Mouse (Mus musculus) midbrain, embryonic 12.5 days (tissue): Measurements from ENCODE around the gene Nfe2l3. TPM values are rescaled to one million over a fixed set of nuclear protein-coding genes. Genes with fewer than 3 reads are reported as not detected.

Experiments used
- ATAC-seq: fragments of 200-750 bp; cut with Nextera tagmentation; 2 replicates; pipeline ENCODE4 v1.8.0; 2017; ENCODE audit warnings: low read depth, moderate TSS enrichment, moderate library complexity; ENCODE audit not compliant: low FRiP score
- H3K27ac ChIP-seq: fragments of 300-500 bp; sonication (generic); replicated peaks from 2 replicates; pipeline ENCODE4 v1.5.1; 2016; ENCODE audit warnings: mild to moderate bottlenecking
- H3K27me3 ChIP-seq: fragments of 300-500 bp; sonication (generic); 2 replicates; pipeline ENCODE4 v1.6.1; 2016; ENCODE audit warnings: mild to moderate bottlenecking
- H3K36me3 ChIP-seq: fragments of 300-500 bp; sonication (generic); 2 replicates; pipeline ENCODE4 v1.6.1; 2016
- H3K4me1 ChIP-seq: fragments of 300-500 bp; sonication (generic); 2 replicates; pipeline ENCODE4 v1.6.1; 2016
- H3K4me2 ChIP-seq: fragments of 300-500 bp; sonication (generic); replicated peaks from 2 replicates; pipeline ENCODE4 v1.6.1; 2016; ENCODE audit warnings: mild to moderate bottlenecking, moderate library complexity
- H3K4me3 ChIP-seq: fragments of 300-500 bp; sonication (generic); 2 replicates; pipeline ENCODE4 v1.5.1; 2016; ENCODE audit warnings: mild to moderate bottlenecking
- H3K9ac ChIP-seq: fragments of 300-500 bp; sonication (generic); replicated peaks from 2 replicates; pipeline ENCODE4 v1.6.1; 2016; ENCODE audit warnings: mild to moderate bottlenecking, moderate library complexity
- H3K9me3 ChIP-seq: fragments of 300-500 bp; sonication (generic); 2 replicates; pipeline ENCODE4 v1.6.1; 2016; ENCODE audit warnings: mild to moderate bottlenecking
- WGBS: fragments of 180-500 bp; shearing (Covaris S2); methylation state at CpG from one replicate; pipeline ENCODE4 v1.1.7; 2016; 5-methylcytosine and 5-hydroxymethylcytosine counted together
- polyA plus RNA-seq: library from polyadenylated mRNA; unstranded; fragments of >200 nt; fragmentation: Nextera tagmentation; extraction: Ambion mirVana; gene quantifications from 2 replicates; pipeline ENCODE4 v1.2.1, GENCODE M21; 2016

The Nfe2l3 gene
- polyA plus RNA-seq, 1 experiment from 2014 or later, result 5.4 TPM

DNA sequence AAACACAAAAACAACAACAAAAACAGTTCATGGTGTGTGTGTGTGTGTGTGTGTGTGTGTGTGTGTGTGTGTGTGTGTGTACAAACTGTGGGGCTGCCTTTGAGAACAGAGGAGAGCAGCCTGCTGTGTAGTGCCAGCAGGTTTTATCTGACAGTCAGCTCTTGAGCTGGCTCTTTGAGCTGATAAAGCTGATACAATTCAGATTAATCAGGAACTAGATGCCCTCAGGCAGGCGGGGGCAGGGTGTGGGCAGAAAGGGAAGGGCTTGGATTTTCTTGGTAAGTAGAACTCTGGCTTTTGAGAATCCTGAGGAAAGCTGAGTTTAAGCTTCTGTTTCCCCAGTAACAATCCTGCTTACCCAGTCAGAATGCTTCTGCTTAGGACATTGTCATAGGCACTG is 73.2 kb downstream of the Nfe2l3 start:
- no peak for ATAC-seq
- Histone ChIP-seq H3K4me1 (peaks cover 3% of the 10 kb centered on the region; the same call in 1 of the 2 replicates), H3K4me3 (no peak overlapping the region), H3K27ac (no peak overlapping the region), H3K4me2 (no peak overlapping the region), H3K27me3 (no peaks in the 10 kb centered on the region), H3K36me3 (no peaks in the 10 kb centered on the region), H3K9me3 (no peaks in the 10 kb centered on the region), H3K9ac (no peak overlapping the region)
- WGBS, result 61% methylated on average over 1 of the region's 1 CpGs

DNA sequence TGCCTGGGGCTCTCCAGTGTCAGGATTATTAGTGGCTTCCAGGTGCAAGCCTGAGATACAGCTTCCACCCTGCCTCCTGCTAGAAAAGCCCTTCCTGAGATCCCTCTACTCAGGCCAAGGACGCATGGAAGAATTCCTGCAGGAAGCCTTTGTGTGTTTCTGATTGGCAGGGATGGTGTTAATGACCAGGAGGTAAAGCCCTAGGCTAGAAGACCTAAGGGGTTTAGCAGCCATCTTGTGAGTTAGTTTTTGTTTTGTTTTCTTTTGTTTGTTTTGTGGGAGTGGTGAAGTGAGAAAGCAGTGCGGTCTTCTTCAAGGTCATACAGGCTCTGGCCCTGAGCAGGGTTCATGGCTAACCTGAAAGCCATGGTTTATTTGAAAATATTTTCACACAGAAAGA is 75.1 kb downstream of the Nfe2l3 start:
- H3K4me2 ChIP-seq, result no peak overlapping the region
- no peaks in the 10 kb centered on the region for H3K9me3 ChIP-seq
- peaks cover 3% of the 10 kb centered on the region; the same call in 1 of the 2 replicates for H3K4me1 ChIP-seq
- 61% methylated on average over 2 of the region's 2 CpGs for WGBS
- ATAC-seq, result no peak
- no peak overlapping the region for H3K27ac ChIP-seq
- no peak overlapping the region for H3K9ac ChIP-seq
- no peaks in the 10 kb centered on the region for H3K36me3 ChIP-seq
- H3K27me3 ChIP-seq, result no peaks in the 10 kb centered on the region
- H3K4me3 ChIP-seq, result no peak overlapping the region

Other genes starting within 250 kb of the Nfe2l3 start
- gene Hnrnpa2b1, start 37.2 kb downstream of the Nfe2l3 start, polyA plus RNA-seq, result 2,441 and 2,661 TPM in 2 replicates
- 615 and 674 TPM in 2 replicates for gene Cbx3, start 37.7 kb downstream of the Nfe2l3 start, polyA plus RNA-seq
- gene Snx10, start 91.2 kb downstream of the Nfe2l3 start, polyA plus RNA-seq, result 41.9 and 51.1 TPM in 2 replicates